Mouse (Mus musculus) kidney, embryonic 14.5 days (tissue): ENCODE results near the gene Fam8a1. TPM values are rescaled to one million over a fixed set of nuclear protein-coding genes. Genes with fewer than 3 reads are reported as not detected.

ENCODE experiments used
- ATAC-seq: fragments of 200-750 bp; cut with Nextera tagmentation; 2 replicates; pipeline ENCODE4 v1.8.0; 2017; ENCODE audit warnings: moderate number of reproducible peaks, mild to moderate bottlenecking, moderate TSS enrichment, moderate library complexity; ENCODE audit not compliant: low FRiP score, low TSS enrichment
- H3K27ac ChIP-seq: fragments of 300-500 bp; sonication (generic); 2 replicates; pipeline ENCODE4 v1.5.1; 2014; ENCODE audit warnings: low read depth, mild to moderate bottlenecking, low read length, moderate library complexity, mixed read lengths
- H3K27me3 ChIP-seq: fragments of 300-500 bp; sonication (generic); 2 replicates; pipeline ENCODE4 v1.6.1; 2014; ENCODE audit warnings: mild to moderate bottlenecking, low read length; ENCODE audit not compliant: control insufficient read depth, insufficient read depth
- H3K36me3 ChIP-seq: fragments of 300-500 bp; sonication (generic); 2 replicates; pipeline ENCODE4 v1.6.1; 2014; ENCODE audit warnings: low read length, mixed read lengths; ENCODE audit not compliant: control insufficient read depth, insufficient read depth
- H3K4me1 ChIP-seq: fragments of 300-500 bp; sonication (generic); 2 replicates; pipeline ENCODE4 v1.6.1; 2014; ENCODE audit warnings: low read length, mixed read lengths; ENCODE audit not compliant: control insufficient read depth, insufficient read depth
- H3K4me2 ChIP-seq: fragments of 300-500 bp; sonication (generic); replicated peaks from 2 replicates; pipeline ENCODE4 v1.6.1; 2014; ENCODE audit warnings: low read depth, mild to moderate bottlenecking, low read length
- H3K4me3 ChIP-seq: fragments of 300-500 bp; sonication (generic); 2 replicates; pipeline ENCODE4 v1.5.1; 2014; ENCODE audit warnings: mild to moderate bottlenecking, low read length
- H3K9ac ChIP-seq: fragments of 300-500 bp; sonication (generic); 2 replicates; pipeline ENCODE4 v1.6.1; 2014; ENCODE audit warnings: low read depth, mild to moderate bottlenecking, low read length, moderate library complexity
- H3K9me3 ChIP-seq: fragments of 300-500 bp; sonication (generic); 2 replicates; pipeline ENCODE4 v1.6.1; 2016; ENCODE audit warnings: low read length; ENCODE audit not compliant: control insufficient read depth
- WGBS: fragments of 180-500 bp; shearing (Covaris S2); extraction: QIAGEN DNeasy Blood & Tissue Kit; methylation state at CpG from one replicate; pipeline ENCODE4 v1.1.7; 2014; 5-methylcytosine and 5-hydroxymethylcytosine counted together
- polyA plus RNA-seq: library from polyadenylated mRNA; unstranded; fragments of >200 nt; fragmentation: Nextera tagmentation; extraction: Ambion mirVana; gene quantifications from 2 replicates; pipeline ENCODE4 v1.2.1, GENCODE M21; 2014

Gene Fam8a1
- polyA plus RNA-seq, 1 experiment from 2014 or later, result 8.7 TPM

GRCm38 (mm10) chr13:46634133-46634488 is 35.2 kb upstream of the Fam8a1 start:
- WGBS, result 60% methylated on average over 6 of the region's 6 CpGs
- H3K27ac ChIP-seq, result no peak overlapping the region
- H3K4me1 ChIP-seq, result no peaks in the 10 kb centered on the region; the same call in 1 of the 2 replicates
- H3K36me3 ChIP-seq, result no peaks in the 10 kb centered on the region
- no peak overlapping the region for H3K4me2 ChIP-seq
- no peaks in the 10 kb centered on the region for H3K27me3 ChIP-seq
- no peak for ATAC-seq
- no peaks in the 10 kb centered on the region for H3K9me3 ChIP-seq
- no peak overlapping the region for H3K4me3 ChIP-seq
- no peak overlapping the region for H3K9ac ChIP-seq

GRCm38 (mm10) chr13:46640608-46641468 is 28.5 kb upstream of the Fam8a1 start:
- H3K27me3 ChIP-seq, result no peaks in the 10 kb centered on the region
- no peak overlapping the region for H3K4me3 ChIP-seq
- no peak for ATAC-seq
- peaks cover 7% of the 10 kb centered on the region; the same call in 1 of the 2 replicates for H3K9me3 ChIP-seq
- H3K4me1 ChIP-seq, result no peaks in the 10 kb centered on the region
- H3K9ac ChIP-seq, result no peak overlapping the region
- H3K4me2 ChIP-seq, result no peak overlapping the region
- H3K36me3 ChIP-seq, result no peaks in the 10 kb centered on the region
- WGBS, result 91% methylated on average over 10 of the region's 10 CpGs
- no peak overlapping the region for H3K27ac ChIP-seq

- 90% methylated on average over 4 of the region's 4 CpGs for WGBS
These were observed 27.0 kb upstream of the Fam8a1 start for GRCm38 (mm10) chr13:46642318-46642717.

GRCm38 (mm10) chr13:46644175-46644574 is 25.1 kb upstream of the Fam8a1 start:
- Histone ChIP-seq H3K4me2 (no peak overlapping the region), H3K9ac (no peak overlapping the region), H3K27ac (no peak overlapping the region), H3K4me1 (no peaks in the 10 kb centered on the region), H3K4me3 (no peak overlapping the region), H3K27me3 (no peaks in the 10 kb centered on the region), H3K36me3 (no peaks in the 10 kb centered on the region), H3K9me3 (peaks cover 7% of the 10 kb centered on the region; the same call in 1 of the 2 replicates)
- 82% methylated on average over 6 of the region's 6 CpGs for WGBS
- no peak for ATAC-seq

More at GRCm38 (mm10) chr13:46642318-46642717, 27.0 kb upstream of the Fam8a1 start:
- H3K9ac ChIP-seq, result no peak overlapping the region
- H3K36me3 ChIP-seq, result no peaks in the 10 kb centered on the region
- peaks cover 7% of the 10 kb centered on the region; the same call in 1 of the 2 replicates for H3K9me3 ChIP-seq
- H3K4me3 ChIP-seq, result no peak overlapping the region
- ATAC-seq, result no peak
- H3K4me2 ChIP-seq, result no peak overlapping the region
- H3K4me1 ChIP-seq, result no peaks in the 10 kb centered on the region
- no peaks in the 10 kb centered on the region for H3K27me3 ChIP-seq
- H3K27ac ChIP-seq, result no peak overlapping the region

- no peaks in the 10 kb centered on the region for H3K27me3 ChIP-seq
- H3K4me3 ChIP-seq, result no peak overlapping the region
- peaks cover 7% of the 10 kb centered on the region; the same call in 1 of the 2 replicates for H3K9me3 ChIP-seq
- H3K36me3 ChIP-seq, result no peaks in the 10 kb centered on the region
- no peak for ATAC-seq
- no peak overlapping the region for H3K9ac ChIP-seq
- no peak overlapping the region for H3K27ac ChIP-seq
- H3K4me1 ChIP-seq, result no peaks in the 10 kb centered on the region
- H3K4me2 ChIP-seq, result no peak overlapping the region
- 74% methylated on average over 6 of the region's 6 CpGs for WGBS
These were observed 23.8 kb upstream of the Fam8a1 start for GRCm38 (mm10) chr13:46645476-46645875.

- Histone ChIP-seq H3K4me2 (no peak overlapping the region), H3K9me3 (no peaks in the 10 kb centered on the region), H3K27me3 (no peaks in the 10 kb centered on the region), H3K27ac (no peak overlapping the region), H3K4me3 (no peak overlapping the region), H3K4me1 (no peaks in the 10 kb centered on the region), H3K36me3 (no peaks in the 10 kb centered on the region), H3K9ac (no peak overlapping the region)
- 84% methylated on average over 7 of the region's 7 CpGs for WGBS
- no peak for ATAC-seq
These were observed 17.5 kb upstream of the Fam8a1 start for GRCm38 (mm10) chr13:46651853-46652252.

- Histone ChIP-seq H3K27ac (no peak overlapping the region), H3K4me2 (no peak overlapping the region), H3K4me1 (no peaks in the 10 kb centered on the region), H3K27me3 (no peaks in the 10 kb centered on the region), H3K4me3 (no peak overlapping the region), H3K36me3 (no peaks in the 10 kb centered on the region), H3K9me3 (no peaks in the 10 kb centered on the region), H3K9ac (no peak overlapping the region)
- ATAC-seq, result no peak
- 84% methylated on average over 7 of the region's 7 CpGs for WGBS
These were observed 16.7 kb upstream of the Fam8a1 start for GRCm38 (mm10) chr13:46652671-46653070.

GRCm38 (mm10) chr13:46653671-46654070 is 15.7 kb upstream of the Fam8a1 start:
- Histone ChIP-seq H3K27me3 (no peaks in the 10 kb centered on the region), H3K4me3 (no peak overlapping the region), H3K27ac (no peak overlapping the region), H3K36me3 (no peaks in the 10 kb centered on the region), H3K9me3 (no peaks in the 10 kb centered on the region), H3K4me1 (no peaks in the 10 kb centered on the region), H3K4me2 (no peak overlapping the region), H3K9ac (no peak overlapping the region)
- ATAC-seq, result no peak
- 71% methylated on average over 4 of the region's 4 CpGs for WGBS

- H3K27ac ChIP-seq, result no peak overlapping the region
- no peak for ATAC-seq
- no peaks in the 10 kb centered on the region for H3K4me1 ChIP-seq
- H3K9ac ChIP-seq, result no peak overlapping the region
- no peaks in the 10 kb centered on the region for H3K36me3 ChIP-seq
- 83% methylated on average over 5 of the region's 5 CpGs for WGBS
- H3K27me3 ChIP-seq, result no peaks in the 10 kb centered on the region
- no peak overlapping the region for H3K4me2 ChIP-seq
- H3K4me3 ChIP-seq, result no peak overlapping the region
- no peaks in the 10 kb centered on the region for H3K9me3 ChIP-seq
These were observed 14.8 kb upstream of the Fam8a1 start for GRCm38 (mm10) chr13:46654566-46654965.
